Mouse (Mus musculus): ENCODE results near the gene Rab5c. TPM values are rescaled to one million over a fixed set of nuclear protein-coding genes. Genes with fewer than 3 reads are reported as not detected.

Gene Rab5c
- polyA plus RNA-seq, 2 experiments = 57.4 to 109 TPM

- H3K27me3 ChIP-seq (ENCODE audit: control insufficient read depth, insufficient read depth, low read length) = peaks cover 29% of the 10 kb centered on the region
- TF ChIP-seq CTCF (IDR thresholded peaks at IDR 0.05; ENCODE audit: low read depth) (no peak), EP300 (IDR thresholded peaks at IDR 0.05; ENCODE audit: low read depth) (no peak)
These were observed 16.1 kb upstream of the Rab5c start for GRCm38 (mm10) chr11:100754021-100754692.

GRCm38 (mm10) chr11:100752294-100752693 is 14.3 kb upstream of the Rab5c start:
- 0 out of 4 replicates have a peak, but pooled peaks cover 0 to 3% of the 10 kb centered on the region in 2 experiments for H3K4me1 ChIP-seq (replicated peaks; ENCODE audit: control insufficient read depth in 2 of 2, insufficient read depth in 2 of 2, low read length in 1 of 2)

More at GRCm38 (mm10) chr11:100754021-100754692, 16.1 kb upstream of the Rab5c start:
- H3K9me3 ChIP-seq (ENCODE audit: control insufficient read depth, low read length) = no peaks in the 10 kb centered on the region
- no peaks in the 10 kb centered on the region; a peak in 1 of 4 replicates for H3K4me1 ChIP-seq (replicated peaks; ENCODE audit: control insufficient read depth in 2 of 2, insufficient read depth in 2 of 2, low read length in 1 of 2)
- no peak for ATAC-seq (ENCODE audit: insufficient read depth)
- WGBS (ENCODE audit: insufficient replicate concordance) = 66% methylated on average over 12 of the region's 12 CpGs
- no peak overlapping the region for H3K4me3 ChIP-seq (ENCODE audit: insufficient read depth in 1 of 2, low read depth in 2 of 2, low read length in 2 of 2)
- H3K9ac ChIP-seq (replicated peaks) = no peak overlapping the region
- no peaks in the 10 kb centered on the region for H3K36me3 ChIP-seq (replicated peaks; ENCODE audit: control insufficient read depth, insufficient read depth, low read depth)
- H3K4me2 ChIP-seq (ENCODE audit: low read depth) = no peak overlapping the region
- no peak overlapping the region for H3K27ac ChIP-seq
- no peak for DNase-seq (ENCODE audit: low read depth in 3 of 3, low spot score in 3 of 3)

GRCm38 (mm10) chr11:100750127-100750526 is 12.1 kb upstream of the Rab5c start:
- DNase-seq (ENCODE audit: low read depth in 3 of 3, low spot score in 3 of 3) = no peak
- no peak overlapping the region for H3K4me3 ChIP-seq (ENCODE audit: insufficient read depth in 1 of 2, low read depth in 2 of 2, low read length in 2 of 2)
- peaks cover 16% of the 10 kb centered on the region for H3K27me3 ChIP-seq (ENCODE audit: control insufficient read depth, insufficient read depth, low read length)
- no peak overlapping the region for H3K4me2 ChIP-seq (ENCODE audit: low read depth)
- H3K27ac ChIP-seq = no peak overlapping the region
- TF ChIP-seq EP300 (IDR thresholded peaks at IDR 0.05; ENCODE audit: low read depth) (no peak), CTCF (IDR thresholded peaks at IDR 0.05; ENCODE audit: low read depth) (no peak)
- ATAC-seq (ENCODE audit: insufficient read depth) = no peak
- H3K9me3 ChIP-seq (ENCODE audit: control insufficient read depth, low read length) = no peaks in the 10 kb centered on the region
- no peaks in the 10 kb centered on the region for H3K36me3 ChIP-seq (replicated peaks; ENCODE audit: control insufficient read depth, insufficient read depth, low read depth)
- H3K4me1 ChIP-seq (replicated peaks; ENCODE audit: control insufficient read depth in 2 of 2, insufficient read depth in 2 of 2, low read length in 1 of 2) = 0 out of 4 replicates have a peak, but pooled peaks cover 0 to 5% of the 10 kb centered on the region in 2 experiments
- WGBS (ENCODE audit: insufficient replicate concordance) = 70% methylated on average over 16 of the region's 16 CpGs
- no peak overlapping the region for H3K9ac ChIP-seq (replicated peaks)

More at GRCm38 (mm10) chr11:100752294-100752693, 14.3 kb upstream of the Rab5c start:
- no peak for TF ChIP-seq CTCF (IDR thresholded peaks at IDR 0.05; ENCODE audit: low read depth)
- no peak for TF ChIP-seq EP300 (IDR thresholded peaks at IDR 0.05; ENCODE audit: low read depth)
- H3K4me3 ChIP-seq (ENCODE audit: insufficient read depth in 1 of 2, low read depth in 2 of 2, low read length in 2 of 2) = no peak overlapping the region
- H3K4me2 ChIP-seq (ENCODE audit: low read depth) = no peak overlapping the region
- H3K27ac ChIP-seq = no peak overlapping the region
- DNase-seq (ENCODE audit: low read depth in 3 of 3, low spot score in 3 of 3) (no peak), ATAC-seq (ENCODE audit: insufficient read depth) (no peak)
- H3K36me3 ChIP-seq (replicated peaks; ENCODE audit: control insufficient read depth, insufficient read depth, low read depth) = no peaks in the 10 kb centered on the region
- H3K9me3 ChIP-seq (ENCODE audit: control insufficient read depth, low read length) = no peaks in the 10 kb centered on the region
- no peak overlapping the region for H3K9ac ChIP-seq (replicated peaks)
- H3K27me3 ChIP-seq (ENCODE audit: control insufficient read depth, insufficient read depth, low read length) = peaks cover 17% of the 10 kb centered on the region
- 45% methylated on average over 10 of the region's 10 CpGs for WGBS (ENCODE audit: insufficient replicate concordance)

GRCm38 (mm10) chr11:100749469-100749868 is 11.5 kb upstream of the Rab5c start:
- Histone ChIP-seq H3K4me2 (ENCODE audit: low read depth) (no peak overlapping the region), H3K36me3 (replicated peaks; ENCODE audit: control insufficient read depth, insufficient read depth, low read depth) (no peaks in the 10 kb centered on the region), H3K4me1 (replicated peaks; ENCODE audit: control insufficient read depth in 2 of 2, insufficient read depth in 2 of 2, low read length in 1 of 2) (0 out of 4 replicates have a peak, but pooled peaks cover 0 to 5% of the 10 kb centered on the region in 2 experiments), H3K4me3 (ENCODE audit: insufficient read depth in 1 of 2, low read depth in 2 of 2, low read length in 2 of 2) (no peak overlapping the region), H3K9ac (replicated peaks) (no peak overlapping the region), H3K27ac (no peak overlapping the region), H3K9me3 (ENCODE audit: control insufficient read depth, low read length) (no peaks in the 10 kb centered on the region), H3K27me3 (ENCODE audit: control insufficient read depth, insufficient read depth, low read length) (peaks cover 16% of the 10 kb centered on the region)
- DNase-seq (ENCODE audit: low read depth in 3 of 3, low spot score in 3 of 3) (no peak), ATAC-seq (ENCODE audit: insufficient read depth) (no peak)
- no peak for TF ChIP-seq CTCF (IDR thresholded peaks at IDR 0.05; ENCODE audit: low read depth)
- TF ChIP-seq EP300 (IDR thresholded peaks at IDR 0.05; ENCODE audit: low read depth) = no peak
- WGBS (ENCODE audit: insufficient replicate concordance) = 32% methylated on average over 25 of the region's 25 CpGs

GRCm38 (mm10) chr11:100748620-100749019 is 10.6 kb upstream of the Rab5c start:
- ATAC-seq (ENCODE audit: insufficient read depth) = no peak
- Histone ChIP-seq H3K36me3 (replicated peaks; ENCODE audit: control insufficient read depth, insufficient read depth, low read depth) (no peaks in the 10 kb centered on the region), H3K9me3 (ENCODE audit: control insufficient read depth, low read length) (no peaks in the 10 kb centered on the region), H3K4me3 (ENCODE audit: insufficient read depth in 1 of 2, low read depth in 2 of 2, low read length in 2 of 2) (no peak overlapping the region), H3K27ac (no peak overlapping the region), H3K27me3 (ENCODE audit: control insufficient read depth, insufficient read depth, low read length) (peaks cover 16% of the 10 kb centered on the region), H3K4me1 (replicated peaks; ENCODE audit: control insufficient read depth in 2 of 2, insufficient read depth in 2 of 2, low read length in 1 of 2) (0 out of 4 replicates have a peak, but pooled peaks cover 0 to 5% of the 10 kb centered on the region in 2 experiments), H3K9ac (replicated peaks) (no peak overlapping the region), H3K4me2 (ENCODE audit: low read depth) (no peak overlapping the region)
- TF ChIP-seq EP300 (IDR thresholded peaks at IDR 0.05; ENCODE audit: low read depth) = no peak
- TF ChIP-seq CTCF (IDR thresholded peaks at IDR 0.05; ENCODE audit: low read depth) = no peak
- 34% methylated on average over 4 of the region's 4 CpGs for WGBS (ENCODE audit: insufficient replicate concordance)
- no peak for DNase-seq (ENCODE audit: low read depth in 3 of 3, low spot score in 3 of 3)

Data from liver, embryonic 14.5 days (tissue).